Mouse (Mus musculus): ENCODE data around the gene Gstm2. TPM values are rescaled to one million over a fixed set of nuclear protein-coding genes. Genes with fewer than 3 reads are reported as not detected.
"Not testable (repeated sequence)": the region's sequence is repeated elsewhere in the genome, so short reads cannot be mapped to it uniquely, and the experiment has no call there.

Gstm2 gene
- polyA plus RNA-seq, 1 experiment from 2014 or later = 6.2 TPM

- H3K36me3 ChIP-seq (ENCODE audit: control insufficient read depth, insufficient read depth, low read length) = no peaks in the 10 kb centered on the region
- ATAC-seq (ENCODE audit: low FRiP score, low TSS enrichment) = no peak
- no peaks in the 10 kb centered on the region for H3K9me3 ChIP-seq (ENCODE audit: control insufficient read depth, low read length)
- no peak overlapping the region for H3K4me3 ChIP-seq (replicated peaks; ENCODE audit: low read depth, low read length)
- no peak overlapping the region for H3K9ac ChIP-seq (replicated peaks; ENCODE audit: low read length)
- H3K27ac ChIP-seq (replicated peaks; ENCODE audit: low read depth, low read length) = no peak overlapping the region
- H3K4me2 ChIP-seq (ENCODE audit: low read length) = no peak overlapping the region
- 80% methylated on average over 3 of the region's 3 CpGs for WGBS
- H3K4me1 ChIP-seq (ENCODE audit: control insufficient read depth, insufficient read depth, low read length) = no peaks in the 10 kb centered on the region
- H3K27me3 ChIP-seq (ENCODE audit: control insufficient read depth, insufficient read depth, low read length) = no peaks in the 10 kb centered on the region
- DNase-seq = no peak
Measured at GRCm38 (mm10) chr3:107983771-107984170, 2.5 kb downstream of the Gstm2 start.

- ATAC-seq (ENCODE audit: low FRiP score, low TSS enrichment) (no peak), DNase-seq (no peak)
- H3K4me1 ChIP-seq (ENCODE audit: control insufficient read depth, insufficient read depth, low read length) = no peaks in the 10 kb centered on the region
- H3K4me2 ChIP-seq (ENCODE audit: low read length) = no peak overlapping the region
- no peak overlapping the region for H3K4me3 ChIP-seq (replicated peaks; ENCODE audit: low read depth, low read length)
- H3K27ac ChIP-seq (replicated peaks; ENCODE audit: low read depth, low read length) = no peak overlapping the region
- WGBS = 76% methylated on average over 6 of the region's 6 CpGs
- no peaks in the 10 kb centered on the region for H3K9me3 ChIP-seq (ENCODE audit: control insufficient read depth, low read length)
- no peak overlapping the region for H3K9ac ChIP-seq (replicated peaks; ENCODE audit: low read length)
- H3K36me3 ChIP-seq (ENCODE audit: control insufficient read depth, insufficient read depth, low read length) = no peaks in the 10 kb centered on the region
- H3K27me3 ChIP-seq (ENCODE audit: control insufficient read depth, insufficient read depth, low read length) = no peaks in the 10 kb centered on the region
Measured at GRCm38 (mm10) chr3:107982726-107983125, 3.5 kb downstream of the Gstm2 start.

- Histone ChIP-seq H3K4me2 (ENCODE audit: low read length) (no peak overlapping the region), H3K4me3 (replicated peaks; ENCODE audit: low read depth, low read length) (no peak overlapping the region), H3K4me1 (ENCODE audit: control insufficient read depth, insufficient read depth, low read length) (no peaks in the 10 kb centered on the region), H3K9ac (replicated peaks; ENCODE audit: low read length) (no peak overlapping the region), H3K36me3 (ENCODE audit: control insufficient read depth, insufficient read depth, low read length) (no peaks in the 10 kb centered on the region), H3K9me3 (ENCODE audit: control insufficient read depth, low read length) (no peaks in the 10 kb centered on the region), H3K27me3 (ENCODE audit: control insufficient read depth, insufficient read depth, low read length) (no peaks in the 10 kb centered on the region), H3K27ac (replicated peaks; ENCODE audit: low read depth, low read length) (no peak overlapping the region)
- DNase-seq = no peak
- 66% methylated on average over 3 of the region's 3 CpGs for WGBS
- no peak for ATAC-seq (ENCODE audit: low FRiP score, low TSS enrichment)
Measured at GRCm38 (mm10) chr3:107981261-107981660, 5.0 kb downstream of the Gstm2 start.

DNA sequence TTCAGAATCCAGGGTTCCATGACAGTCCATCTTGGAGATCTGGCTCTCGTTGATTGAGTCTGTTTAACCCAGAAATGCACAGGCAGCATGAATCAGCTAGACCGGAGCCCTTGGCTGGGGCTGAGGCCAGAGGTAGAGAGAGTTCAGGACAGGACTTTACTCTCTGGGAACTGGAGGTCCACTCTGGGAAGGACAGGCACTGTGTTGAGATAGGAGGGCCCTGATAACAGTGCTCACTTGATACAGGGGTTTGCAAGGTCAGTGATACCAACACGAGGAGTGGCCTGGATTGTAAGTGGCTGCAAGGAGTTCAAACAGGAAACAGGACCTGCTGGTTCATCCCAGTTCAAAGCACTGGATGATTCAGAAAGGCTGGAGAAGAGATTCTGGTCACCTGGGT is 8.6 kb downstream of the Gstm2 start:
- H3K4me2 ChIP-seq (ENCODE audit: low read length) = no peak overlapping the region
- no peaks in the 10 kb centered on the region for H3K36me3 ChIP-seq (ENCODE audit: control insufficient read depth, insufficient read depth, low read length)
- no peaks in the 10 kb centered on the region for H3K4me1 ChIP-seq (ENCODE audit: control insufficient read depth, insufficient read depth, low read length)
- H3K27ac ChIP-seq (replicated peaks; ENCODE audit: low read depth, low read length) = no peak overlapping the region
- H3K27me3 ChIP-seq (ENCODE audit: control insufficient read depth, insufficient read depth, low read length) = no peaks in the 10 kb centered on the region
- 88% methylated on average over 3 of the region's 3 CpGs for WGBS
- no peak overlapping the region for H3K9ac ChIP-seq (replicated peaks; ENCODE audit: low read length)
- ATAC-seq (ENCODE audit: low FRiP score, low TSS enrichment) = no peak
- H3K4me3 ChIP-seq (replicated peaks; ENCODE audit: low read depth, low read length) = no peak overlapping the region
- no peaks in the 10 kb centered on the region for H3K9me3 ChIP-seq (ENCODE audit: control insufficient read depth, low read length)
- no peak for DNase-seq

- DNase-seq = no peak
- Histone ChIP-seq H3K4me3 (replicated peaks; ENCODE audit: low read depth, low read length) (no peak overlapping the region), H3K36me3 (ENCODE audit: control insufficient read depth, insufficient read depth, low read length) (no peaks in the 10 kb centered on the region), H3K4me2 (ENCODE audit: low read length) (no peak overlapping the region), H3K9ac (replicated peaks; ENCODE audit: low read length) (no peak overlapping the region), H3K4me1 (ENCODE audit: control insufficient read depth, insufficient read depth, low read length) (no peaks in the 10 kb centered on the region), H3K27me3 (ENCODE audit: control insufficient read depth, insufficient read depth, low read length) (no peaks in the 10 kb centered on the region), H3K27ac (replicated peaks; ENCODE audit: low read depth, low read length) (no peak overlapping the region), H3K9me3 (ENCODE audit: control insufficient read depth, low read length) (no peaks in the 10 kb centered on the region)
- WGBS = 82% methylated on average over 1 of the region's 1 CpGs
- ATAC-seq (ENCODE audit: low FRiP score, low TSS enrichment) = no peak
Measured at GRCm38 (mm10) chr3:107974237-107974636, 12.0 kb downstream of the Gstm2 start.

- Histone ChIP-seq H3K36me3 (ENCODE audit: control insufficient read depth, insufficient read depth, low read length) (no peaks in the 10 kb centered on the region), H3K27ac (replicated peaks; ENCODE audit: low read depth, low read length) (no peak overlapping the region), H3K4me2 (ENCODE audit: low read length) (no peak overlapping the region), H3K9ac (replicated peaks; ENCODE audit: low read length) (no peak overlapping the region), H3K4me1 (ENCODE audit: control insufficient read depth, insufficient read depth, low read length) (no peaks in the 10 kb centered on the region), H3K9me3 (ENCODE audit: control insufficient read depth, low read length) (no peaks in the 10 kb centered on the region), H3K4me3 (replicated peaks; ENCODE audit: low read depth, low read length) (no peak overlapping the region), H3K27me3 (ENCODE audit: control insufficient read depth, insufficient read depth, low read length) (no peaks in the 10 kb centered on the region)
- DNase-seq = no peak
- WGBS = 91% methylated on average over 3 of the region's 3 CpGs
- no peak for ATAC-seq (ENCODE audit: low FRiP score, low TSS enrichment)
Measured at GRCm38 (mm10) chr3:107972070-107972469, 14.2 kb downstream of the Gstm2 start.

DNA sequence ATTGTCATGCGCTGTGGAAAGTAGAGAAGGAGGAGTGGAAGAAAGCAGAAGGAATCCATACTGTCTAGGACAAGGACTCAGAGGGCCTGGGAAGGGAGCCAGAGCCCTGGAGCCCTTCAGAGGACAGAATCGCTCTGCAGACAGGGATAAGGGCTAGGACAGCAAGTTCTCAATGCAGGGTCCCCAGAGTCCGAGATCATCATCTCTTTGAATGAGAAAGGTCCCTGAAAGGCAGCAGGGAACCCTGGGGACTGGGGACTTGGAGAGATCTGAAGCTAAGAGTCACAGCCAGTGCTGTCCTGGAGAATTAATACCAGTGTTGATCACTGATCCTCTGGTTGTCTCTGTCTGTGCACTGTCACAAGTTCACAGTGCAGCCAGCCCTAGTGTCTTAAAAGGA is 15.2 kb downstream of the Gstm2 start:
- H3K36me3 ChIP-seq (ENCODE audit: control insufficient read depth, insufficient read depth, low read length); H3K4me1 ChIP-seq (ENCODE audit: control insufficient read depth, insufficient read depth, low read length); H3K9ac ChIP-seq (replicated peaks; ENCODE audit: low read length); H3K27ac ChIP-seq (replicated peaks; ENCODE audit: low read depth, low read length); H3K4me3 ChIP-seq (replicated peaks; ENCODE audit: low read depth, low read length); DNase-seq; H3K27me3 ChIP-seq (ENCODE audit: control insufficient read depth, insufficient read depth, low read length); H3K4me2 ChIP-seq (ENCODE audit: low read length); ATAC-seq (ENCODE audit: low FRiP score, low TSS enrichment); H3K9me3 ChIP-seq (ENCODE audit: control insufficient read depth, low read length): not testable (repeated sequence)
- 53% methylated on average over 3 of the region's 3 CpGs for WGBS

DNA sequence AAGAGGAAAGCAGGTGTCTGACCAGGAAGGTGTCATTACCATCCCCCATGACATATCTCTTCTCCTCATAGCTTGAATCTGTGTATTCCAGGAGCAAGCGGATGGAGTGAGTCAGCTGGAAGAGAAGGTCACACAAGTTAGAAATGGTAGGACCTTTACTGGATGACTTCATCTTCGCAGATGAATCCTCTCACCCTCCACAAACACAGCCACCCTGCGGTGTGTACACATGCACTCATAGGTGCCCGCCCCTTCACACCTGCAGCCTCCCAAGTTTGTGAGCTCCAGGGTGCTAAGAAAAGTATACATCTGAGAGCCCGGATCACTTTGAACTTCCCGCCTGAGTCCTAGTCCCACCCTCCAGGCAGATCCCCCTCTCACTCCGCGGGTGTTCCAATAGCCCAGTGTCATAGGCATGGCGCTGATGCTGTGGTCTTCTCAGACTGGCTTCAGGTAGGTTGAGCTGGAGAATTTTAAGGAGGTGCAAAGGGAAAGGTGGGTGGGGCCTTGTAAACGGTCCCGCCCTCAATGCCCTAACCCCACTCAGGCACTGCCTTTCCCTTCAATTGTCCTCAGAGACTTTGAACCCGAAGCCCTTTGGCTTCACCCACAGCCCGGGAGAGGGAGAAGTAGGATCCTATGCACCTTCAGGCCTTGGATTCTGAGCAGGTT is 17.4 kb downstream of the Gstm2 start, which contains the start of gene Gstm3:
TSS of gene Gstm3 (minus strand) at position 560 of the 672 bp plus-strand sequence.
- H3K27ac ChIP-seq (replicated peaks; ENCODE audit: low read depth, low read length) = no peak within 1 kb of the TSS
- H3K4me3 ChIP-seq (replicated peaks; ENCODE audit: low read depth, low read length) = no peak within 1 kb of the TSS
- no peaks in the 10 kb centered on the region for H3K9me3 ChIP-seq (ENCODE audit: control insufficient read depth, low read length)
- H3K4me1 ChIP-seq (ENCODE audit: control insufficient read depth, insufficient read depth, low read length) = peaks cover 7% of the 10 kb centered on the region; the same call in 1 of the 2 replicates
- no peak within 1 kb of the TSS for H3K9ac ChIP-seq (replicated peaks; ENCODE audit: low read length)
- H3K4me2 ChIP-seq (ENCODE audit: low read length) = no peak within 1 kb of the TSS
- H3K27me3 ChIP-seq (ENCODE audit: control insufficient read depth, insufficient read depth, low read length) = no peaks in the 10 kb centered on the region
- 64% methylated on average over 13 of the region's 13 CpGs for WGBS
- ATAC-seq (ENCODE audit: low FRiP score, low TSS enrichment) (no peak), DNase-seq (no peak)
- H3K36me3 ChIP-seq (ENCODE audit: control insufficient read depth, insufficient read depth, low read length) = no peaks in the 10 kb centered on the region

GRCm38 (mm10) chr3:107966631-107967030 is 19.6 kb downstream of the Gstm2 start:
- DNase-seq (no peak), ATAC-seq (ENCODE audit: low FRiP score, low TSS enrichment) (no peak)
- H3K9me3 ChIP-seq (ENCODE audit: control insufficient read depth, low read length) = no peaks in the 10 kb centered on the region
- no peak overlapping the region for H3K27ac ChIP-seq (replicated peaks; ENCODE audit: low read depth, low read length)
- 94% methylated on average over 5 of the region's 5 CpGs for WGBS
- H3K4me3 ChIP-seq (replicated peaks; ENCODE audit: low read depth, low read length) = no peak overlapping the region
- peaks cover 7% of the 10 kb centered on the region; the same call in 1 of the 2 replicates for H3K4me1 ChIP-seq (ENCODE audit: control insufficient read depth, insufficient read depth, low read length)
- H3K4me2 ChIP-seq (ENCODE audit: low read length) = no peak overlapping the region
- no peaks in the 10 kb centered on the region for H3K27me3 ChIP-seq (ENCODE audit: control insufficient read depth, insufficient read depth, low read length)
- no peaks in the 10 kb centered on the region for H3K36me3 ChIP-seq (ENCODE audit: control insufficient read depth, insufficient read depth, low read length)
- no peak overlapping the region for H3K9ac ChIP-seq (replicated peaks; ENCODE audit: low read length)
